Mouse (Mus musculus) CD8-positive naive resting alpha-beta T cell, adult 2 months (primary cell): ENCODE data around the gene Il4ra.
A peak's percentile ranks its signal among the peaks of the same experiment; 100 is the strongest.

Experiments used
- DNase-seq, 2 experiments: peaks; one replicate each; pipeline ENCODE4 v3.0.0; 2022; ENCODE audit warnings: low read depth in 2 of 2, low spot score in 2 of 2

The Il4ra gene

DNA sequence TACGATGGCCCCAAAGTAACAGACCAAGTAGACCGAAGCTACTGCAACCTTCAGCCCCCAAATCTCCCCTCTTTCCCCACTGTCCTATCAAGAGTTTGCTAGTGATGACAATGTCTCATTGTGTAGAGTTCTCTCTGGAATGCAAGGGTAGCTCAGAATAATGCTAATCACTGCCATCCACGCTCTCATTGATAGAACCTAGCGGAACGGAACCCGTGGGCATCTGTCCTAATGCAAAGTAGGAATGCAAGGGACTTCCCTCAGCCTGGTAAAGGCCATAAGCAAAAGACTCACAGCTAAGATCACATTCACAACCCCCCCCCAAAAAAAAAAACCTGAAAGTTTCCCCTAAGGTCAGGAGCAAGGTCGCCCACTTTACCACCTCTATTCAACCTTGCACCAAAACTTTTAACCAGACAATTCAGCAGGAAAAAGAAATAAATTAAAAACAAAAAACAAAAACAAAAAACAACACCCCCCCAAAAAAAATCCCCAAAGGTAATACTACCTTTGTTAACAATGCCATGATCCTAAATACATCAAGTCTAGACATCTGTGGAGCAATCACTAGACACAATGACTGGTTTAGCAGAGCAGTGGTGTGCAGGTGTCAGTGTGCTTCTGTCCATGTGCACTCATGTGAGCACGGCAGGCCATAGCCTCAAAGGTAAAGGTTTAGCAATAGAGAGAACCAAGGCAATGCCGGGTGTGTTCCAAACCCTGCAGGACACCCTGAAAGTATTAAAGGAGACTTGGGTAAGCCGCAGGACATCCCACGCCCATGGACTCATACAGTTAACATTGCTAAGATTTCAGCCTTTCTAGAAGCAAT is 45.8 kb downstream of the Il4ra start:
- DNase-seq = no peak

DNA sequence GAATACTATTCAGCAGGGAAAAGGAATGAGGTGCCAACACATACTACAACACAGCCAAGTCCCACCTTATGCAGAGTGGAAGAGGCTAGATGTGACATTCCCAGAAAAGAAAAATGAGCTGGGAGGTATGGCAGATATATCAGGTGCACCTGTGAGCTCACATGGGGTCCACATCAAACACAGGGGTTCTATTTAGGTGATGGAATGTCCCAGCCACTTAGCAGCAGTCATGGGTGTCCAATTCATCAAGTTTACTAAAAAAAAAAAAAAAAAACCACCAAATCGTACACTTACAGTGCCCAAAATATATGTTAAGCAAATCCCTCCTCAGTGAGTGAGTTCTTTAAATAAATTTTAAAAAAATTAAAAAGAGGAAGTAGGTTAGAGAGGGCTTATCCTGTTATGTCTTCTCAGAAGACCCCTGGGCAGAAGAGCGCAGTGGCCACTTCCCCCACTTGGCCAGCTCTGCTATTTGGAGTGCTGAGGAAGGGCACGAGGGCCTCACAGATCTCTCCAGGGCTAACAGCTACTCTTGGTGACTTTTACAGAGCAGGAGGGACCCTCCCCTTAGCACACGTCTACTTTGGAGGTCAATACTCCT is 47.6 kb downstream of the Il4ra start:
- DNase-seq = no peak

DNA sequence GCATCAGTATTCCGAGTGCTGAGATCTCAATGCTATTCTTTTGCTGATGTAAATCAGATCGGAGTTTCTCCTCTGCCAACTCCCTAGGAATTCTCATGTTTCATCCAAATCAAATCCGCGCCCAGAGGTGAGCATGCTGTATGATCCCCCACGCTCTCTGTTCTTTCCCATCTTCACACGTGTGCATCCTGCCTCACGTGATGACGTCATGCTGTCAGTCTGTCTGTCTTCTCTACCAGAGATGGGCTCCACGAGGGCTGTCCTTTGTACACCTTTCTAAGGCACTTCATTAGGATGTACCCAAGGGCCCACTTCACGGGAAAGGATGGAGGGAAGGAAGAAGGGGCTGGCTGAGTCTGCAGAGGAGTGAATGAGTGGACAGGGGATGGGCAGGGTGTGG is 48.2 kb downstream of the Il4ra start:
- no peak for DNase-seq

DNA sequence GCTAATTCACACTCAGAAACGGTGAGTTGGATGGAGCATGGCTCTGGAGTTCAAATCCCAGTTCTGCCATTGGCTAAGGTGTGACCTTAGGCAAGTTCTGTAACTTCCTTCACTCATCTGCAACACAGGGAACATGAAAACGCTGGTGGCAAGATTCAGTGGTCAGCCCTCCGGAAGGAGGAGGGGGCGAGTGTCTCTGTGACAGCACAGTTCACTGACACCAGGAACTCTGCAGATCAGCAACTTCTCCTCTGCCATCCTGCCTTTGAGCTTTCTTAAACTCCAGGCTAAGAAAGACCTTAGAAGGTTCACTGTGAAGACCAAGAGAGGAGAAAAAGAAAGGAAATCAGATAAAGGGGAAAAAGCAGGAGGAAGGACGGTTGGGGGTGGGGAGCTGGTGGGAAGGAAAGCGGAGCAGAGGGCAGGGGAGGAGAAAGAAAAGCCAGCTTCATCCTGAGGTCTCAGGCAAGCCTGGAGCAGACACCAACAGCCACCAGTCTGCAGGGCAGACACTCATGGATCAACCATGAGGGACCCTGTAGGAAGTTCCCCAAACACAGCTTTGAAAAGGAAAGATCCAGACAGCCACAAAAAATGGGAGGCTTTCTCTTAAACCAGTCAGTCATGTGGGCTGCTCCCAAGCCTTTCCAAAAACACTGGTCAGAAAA is 48.8 kb downstream of the Il4ra start:
- DNase-seq = no peak

DNA sequence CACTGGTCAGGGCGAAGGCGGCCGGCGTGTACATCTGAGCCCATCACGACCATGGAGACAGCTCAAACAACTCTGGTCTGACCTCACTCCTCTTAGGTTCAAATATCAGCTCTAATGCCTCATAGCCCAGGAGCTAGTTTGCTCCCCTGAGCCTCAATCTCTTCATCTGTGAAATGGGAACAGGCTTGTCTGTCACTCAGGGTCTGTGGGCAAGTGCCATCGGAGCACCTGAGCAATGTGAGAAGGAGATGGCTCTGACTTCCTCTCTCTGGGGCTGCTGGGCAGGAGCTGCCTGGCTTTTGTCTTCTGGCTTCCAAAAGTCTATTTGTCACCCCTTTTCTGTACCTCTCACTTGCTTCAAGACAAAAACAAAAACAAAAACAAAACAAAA is 49.4 kb downstream of the Il4ra start:
- DNase-seq = no peak

DNA sequence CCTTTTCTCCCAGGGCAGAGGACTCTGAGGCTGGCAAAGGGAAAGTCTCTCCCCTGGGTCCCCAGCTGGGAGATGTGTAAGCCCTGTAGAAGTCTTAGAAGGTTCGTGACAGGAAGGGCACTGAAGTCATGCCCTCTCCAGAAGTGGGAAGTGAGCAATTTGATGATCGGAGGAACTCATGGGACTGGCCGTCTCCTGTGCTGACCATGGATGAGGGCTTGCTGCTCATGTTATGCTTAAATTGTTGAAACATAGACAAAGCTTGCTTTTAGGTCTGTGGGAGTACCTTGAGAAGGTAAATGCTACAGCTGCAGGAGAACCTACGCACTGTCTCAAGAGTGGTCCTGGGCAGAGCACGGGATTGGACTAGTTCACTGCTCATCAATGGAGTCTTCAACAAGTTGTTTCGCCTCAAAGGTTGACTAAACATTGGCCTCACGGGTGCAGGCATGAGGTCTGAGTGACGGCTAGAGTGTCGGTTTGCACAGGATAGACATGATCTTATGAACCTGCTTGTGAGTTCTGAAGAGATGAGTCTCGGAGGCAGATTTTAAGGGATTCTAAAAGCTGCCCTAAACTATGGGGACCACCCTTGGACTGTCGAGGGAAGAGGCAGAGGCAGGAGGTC is 50.0 kb downstream of the Il4ra start:
- no peak for DNase-seq

DNA sequence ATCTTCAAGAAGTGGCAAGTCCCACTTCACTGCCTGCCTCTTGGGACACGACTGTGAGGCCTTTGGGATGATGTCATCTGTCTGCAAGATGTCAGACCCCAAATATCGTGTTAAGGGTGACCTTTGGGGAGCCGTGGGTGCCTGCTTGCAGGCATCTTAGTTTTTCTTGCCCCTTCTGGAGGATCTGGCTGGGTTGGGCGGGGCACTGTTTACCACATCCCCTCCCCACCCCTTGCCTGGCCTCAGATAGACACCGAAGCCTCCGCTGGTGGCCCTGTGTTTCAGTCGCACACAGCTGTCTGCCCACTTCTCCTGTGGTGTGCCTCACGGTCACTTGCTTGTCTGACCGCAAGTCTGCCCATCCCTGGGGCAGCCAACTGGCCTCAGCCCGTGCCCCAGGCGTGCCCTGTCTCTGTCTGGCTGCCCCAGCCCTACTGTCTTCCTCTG is 51.3 kb downstream of the Il4ra start, which contains the start of gene Il21r:
Il21r (plus strand) TSS at position 245 of the 447 bp plus-strand sequence.
- DNase-seq = peak; percentile 50 to 69

DNA sequence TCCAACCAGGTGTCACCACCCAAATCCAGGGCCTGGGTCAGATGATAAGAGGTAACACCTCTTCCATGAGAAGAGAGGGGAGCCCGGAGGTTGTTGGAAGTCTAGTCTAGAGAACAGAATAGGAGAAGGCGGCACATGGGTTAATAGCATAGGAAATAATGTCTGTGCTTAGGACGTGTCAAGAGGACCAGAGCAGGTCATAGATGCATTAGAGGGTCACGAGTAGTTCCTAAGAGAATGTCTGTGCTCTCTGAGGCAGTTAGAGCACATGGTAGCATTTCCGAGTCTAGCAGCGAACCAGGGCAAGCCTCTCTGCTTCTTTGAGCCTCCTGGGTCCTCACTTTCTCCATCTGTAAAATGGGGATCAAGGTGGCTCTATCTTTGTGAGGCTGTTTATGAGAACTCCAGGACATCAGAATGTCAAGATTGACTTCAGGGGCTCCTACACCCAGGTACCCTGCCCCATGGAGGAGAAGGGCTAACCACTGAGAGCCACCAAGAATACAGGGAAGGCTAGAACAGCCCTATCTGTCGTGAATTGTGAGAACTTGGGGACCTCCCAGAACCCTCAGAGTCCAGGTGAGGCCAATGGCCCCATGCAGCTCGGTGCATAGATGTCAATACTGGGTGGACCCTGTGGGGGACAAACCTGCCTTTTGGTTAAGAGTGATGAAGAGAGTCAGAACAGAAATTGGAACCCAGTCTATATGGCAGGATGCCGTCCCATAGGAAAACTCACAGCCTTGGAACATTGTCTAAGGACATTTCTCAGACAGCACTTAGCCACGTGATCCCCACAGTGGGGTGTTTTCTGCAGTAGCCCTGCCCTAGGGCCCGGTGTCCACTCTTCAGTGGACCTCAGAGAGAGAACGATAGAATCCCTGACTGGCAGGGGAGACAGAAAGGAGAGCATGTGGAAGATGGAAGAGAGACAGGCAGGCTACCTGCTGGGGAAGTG is 52.7 kb downstream of the Il4ra start:
- DNase-seq = no peak

DNA sequence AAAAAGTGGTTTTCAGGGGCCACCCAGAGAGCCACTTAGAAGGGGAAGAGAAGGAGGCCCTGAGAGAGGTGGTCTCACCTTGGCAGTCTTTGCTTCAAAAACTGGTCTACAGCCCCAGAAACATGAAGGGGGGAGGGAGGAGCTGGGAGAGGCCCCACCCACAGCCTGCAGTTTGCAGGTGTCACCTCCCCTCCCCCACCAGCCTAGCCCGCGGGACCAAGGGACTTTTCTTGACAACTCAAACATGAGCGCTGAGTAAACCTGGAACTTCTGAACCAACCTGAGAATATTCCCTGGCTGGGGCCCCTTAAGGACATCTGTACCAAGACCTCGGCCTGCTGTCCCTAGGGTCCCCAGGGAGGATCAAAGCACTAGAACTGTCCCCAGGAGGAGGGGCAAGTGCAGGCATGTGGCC is 53.8 kb downstream of the Il4ra start:
- peak; percentile 43 to 58 for DNase-seq

DNA sequence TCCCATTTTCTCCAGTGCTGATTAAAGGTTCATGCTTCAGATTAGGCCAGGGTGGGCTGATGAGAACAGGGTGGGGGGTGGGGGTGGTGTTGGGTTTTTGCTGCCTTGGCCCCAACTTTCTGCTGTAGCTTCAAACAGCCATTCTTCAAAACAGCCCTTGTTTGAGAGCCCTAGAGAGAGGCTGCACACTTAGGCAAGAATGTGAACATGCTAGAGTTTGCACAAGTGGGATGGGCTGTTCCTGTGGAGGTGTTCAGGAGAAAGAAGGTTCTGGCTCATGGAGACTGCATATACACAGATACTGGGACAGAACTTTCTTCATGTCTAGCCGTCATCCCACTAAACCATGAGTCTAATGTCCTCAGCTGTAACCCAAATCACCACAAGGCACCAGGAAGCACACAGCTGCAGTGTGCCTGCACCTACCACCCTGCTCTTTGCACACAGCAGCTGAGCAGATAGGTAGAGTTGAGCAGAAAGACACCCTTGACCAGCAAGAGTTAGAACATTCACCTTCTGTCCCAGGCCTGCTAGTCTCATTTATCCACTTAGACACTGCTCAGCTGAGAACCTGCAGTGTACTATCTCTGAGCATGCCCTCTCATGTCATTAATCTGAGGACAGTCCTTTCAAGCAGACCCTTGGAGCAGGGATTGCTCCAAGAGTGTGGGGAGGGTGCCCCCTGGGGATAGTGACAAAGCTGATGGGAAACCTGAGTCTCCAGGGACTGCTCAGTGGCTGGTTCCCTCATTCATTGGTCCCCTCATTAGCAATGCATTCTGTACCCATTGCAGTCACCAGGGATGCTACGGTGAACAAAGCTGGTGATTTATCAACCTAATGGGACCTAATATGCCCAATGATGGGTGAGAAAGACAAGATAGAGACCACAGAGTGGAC is 54.6 kb downstream of the Il4ra start:
- no peak for DNase-seq

DNA sequence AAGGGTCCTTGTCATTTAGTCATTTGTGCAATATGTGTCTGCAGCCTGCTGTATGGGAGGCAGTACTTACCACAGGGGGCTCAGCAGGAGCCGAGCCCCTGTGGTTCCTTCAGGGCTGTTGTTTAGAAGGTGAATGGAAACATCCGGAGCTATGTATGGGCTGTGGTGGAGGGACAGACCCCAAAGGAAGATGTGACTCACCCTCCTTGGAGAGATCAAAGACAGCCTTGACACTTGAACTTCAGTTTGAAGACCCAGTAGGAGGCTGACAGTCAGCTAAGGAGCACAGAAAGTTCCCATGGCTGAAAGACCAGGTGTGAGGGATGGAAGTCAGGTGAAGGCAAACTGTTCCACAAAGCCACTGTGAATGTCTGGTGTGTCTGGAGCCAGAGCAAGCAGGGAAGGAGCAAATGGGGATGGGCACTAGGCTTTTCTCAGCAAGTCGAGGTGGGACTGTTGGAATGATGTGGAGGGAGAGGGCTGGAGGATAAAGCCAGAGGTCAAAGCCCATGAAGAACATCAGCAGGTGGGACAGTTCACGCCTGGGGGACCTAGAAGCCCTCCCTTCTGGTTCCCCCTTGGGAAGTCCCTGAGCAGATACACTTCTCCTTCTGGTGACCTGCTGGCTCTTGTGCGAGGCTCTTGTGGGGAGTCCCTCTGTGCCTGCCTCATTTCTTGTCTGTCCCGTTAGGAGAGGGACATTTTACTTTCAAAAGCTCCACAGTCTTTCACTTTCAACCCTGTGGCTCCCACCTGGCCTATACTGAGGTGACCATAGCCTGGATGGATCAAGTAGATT is 55.7 kb downstream of the Il4ra start:
- peak; percentile 66 to 73 for DNase-seq

DNA sequence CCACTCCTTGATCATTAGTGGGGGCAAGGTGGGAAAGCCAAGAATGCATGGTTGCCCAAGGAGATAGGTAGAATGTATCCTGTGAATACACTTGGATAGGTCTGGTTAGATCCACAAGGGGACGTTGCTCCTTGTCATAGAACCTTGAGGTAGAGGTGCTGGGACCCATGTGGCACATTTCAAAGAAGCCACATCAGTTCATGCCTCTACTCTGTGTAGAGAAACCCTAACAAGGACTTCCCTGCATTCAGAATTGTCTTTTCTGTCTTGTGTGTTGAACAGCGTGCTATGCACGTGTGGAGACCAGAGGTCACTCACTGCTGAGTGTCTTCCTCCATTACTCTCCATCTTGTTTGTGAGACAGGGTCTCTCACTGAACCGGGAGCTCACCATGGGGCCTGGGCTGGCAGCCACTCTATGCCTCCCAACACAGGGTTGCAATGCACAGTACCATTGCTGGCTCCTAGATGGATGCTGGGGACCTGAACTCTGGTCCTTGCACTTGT is 56.3 kb downstream of the Il4ra start:
- DNase-seq = no peak

DNA sequence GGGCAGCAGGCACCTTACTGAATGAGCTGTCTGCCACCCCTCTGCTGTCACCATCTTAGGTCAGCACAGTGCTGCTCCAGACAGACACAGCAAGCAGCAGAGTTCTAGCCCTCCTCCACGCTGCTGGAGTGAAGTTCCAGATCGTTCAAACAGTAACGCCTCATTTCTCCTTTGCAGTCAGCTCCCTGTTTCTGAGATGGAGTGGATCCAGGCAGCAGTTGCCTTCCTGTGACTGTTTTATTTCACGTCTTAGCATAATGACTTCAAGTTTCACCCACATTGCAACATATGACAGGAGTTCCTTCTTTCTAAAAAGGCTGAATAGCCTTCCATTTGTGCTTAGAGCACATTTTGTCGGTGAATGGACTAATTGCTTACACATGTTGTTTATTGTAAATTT is 61.7 kb downstream of the Il4ra start:
- DNase-seq = no peak

DNA sequence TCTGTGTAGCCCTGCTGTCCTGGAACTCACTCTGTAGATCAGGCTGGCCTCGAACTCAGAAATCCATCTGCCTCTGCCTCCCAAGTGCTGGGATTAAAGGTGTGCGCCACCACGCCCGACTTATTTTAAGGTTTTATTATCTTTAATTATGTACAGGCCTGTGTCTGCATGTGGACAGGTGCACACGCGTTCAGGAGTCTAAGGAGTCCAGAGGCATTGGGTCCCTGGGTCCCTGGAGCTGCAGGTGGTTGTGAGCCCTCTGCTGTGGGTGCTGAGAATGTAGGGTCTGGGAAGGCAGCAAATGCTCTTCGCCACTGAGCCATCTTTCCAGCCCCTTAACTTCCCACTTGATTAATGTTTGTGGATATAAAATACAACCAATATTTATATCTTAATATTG is 63.5 kb downstream of the Il4ra start:
- no peak for DNase-seq

DNA sequence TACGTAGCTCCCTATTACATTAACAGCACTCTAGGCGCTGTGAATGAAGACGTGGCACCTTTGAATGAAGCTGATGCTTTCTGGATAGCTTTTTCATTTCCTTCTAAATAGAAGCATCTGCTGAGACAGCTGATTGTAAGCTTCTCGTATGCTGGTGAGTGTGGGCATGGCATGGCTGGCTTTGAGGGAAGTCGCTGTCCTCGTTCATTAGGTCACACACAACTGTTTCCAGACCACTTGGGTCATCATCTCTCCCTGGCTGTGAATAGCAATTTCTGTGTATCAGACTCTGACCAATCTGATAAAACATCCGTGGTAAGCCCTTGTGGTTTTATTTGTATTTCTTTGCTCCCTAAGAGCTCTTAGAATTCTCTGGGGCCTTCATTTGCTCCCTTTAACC is 66.1 kb downstream of the Il4ra start:
- no peak for DNase-seq

DNA sequence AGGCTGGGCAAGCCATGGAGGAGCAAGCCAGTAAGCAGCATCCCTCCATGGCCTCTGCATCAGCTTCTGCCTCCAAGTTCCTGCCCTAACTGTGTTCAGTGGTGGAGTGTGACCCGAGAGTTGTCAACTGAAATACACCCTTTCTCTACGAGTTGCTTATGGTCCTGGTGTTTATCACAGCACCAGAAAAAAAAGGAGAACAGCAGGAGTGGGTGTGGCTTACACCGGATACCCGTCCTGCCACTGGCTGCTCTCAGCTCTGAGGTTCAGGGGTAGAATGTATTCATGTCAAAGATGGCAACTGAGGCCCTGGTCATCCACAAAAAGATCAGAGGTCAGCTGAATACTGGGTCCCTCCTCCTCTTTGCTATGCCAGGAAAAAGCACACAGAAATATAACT is 68.2 kb downstream of the Il4ra start:
- no peak for DNase-seq

DNA sequence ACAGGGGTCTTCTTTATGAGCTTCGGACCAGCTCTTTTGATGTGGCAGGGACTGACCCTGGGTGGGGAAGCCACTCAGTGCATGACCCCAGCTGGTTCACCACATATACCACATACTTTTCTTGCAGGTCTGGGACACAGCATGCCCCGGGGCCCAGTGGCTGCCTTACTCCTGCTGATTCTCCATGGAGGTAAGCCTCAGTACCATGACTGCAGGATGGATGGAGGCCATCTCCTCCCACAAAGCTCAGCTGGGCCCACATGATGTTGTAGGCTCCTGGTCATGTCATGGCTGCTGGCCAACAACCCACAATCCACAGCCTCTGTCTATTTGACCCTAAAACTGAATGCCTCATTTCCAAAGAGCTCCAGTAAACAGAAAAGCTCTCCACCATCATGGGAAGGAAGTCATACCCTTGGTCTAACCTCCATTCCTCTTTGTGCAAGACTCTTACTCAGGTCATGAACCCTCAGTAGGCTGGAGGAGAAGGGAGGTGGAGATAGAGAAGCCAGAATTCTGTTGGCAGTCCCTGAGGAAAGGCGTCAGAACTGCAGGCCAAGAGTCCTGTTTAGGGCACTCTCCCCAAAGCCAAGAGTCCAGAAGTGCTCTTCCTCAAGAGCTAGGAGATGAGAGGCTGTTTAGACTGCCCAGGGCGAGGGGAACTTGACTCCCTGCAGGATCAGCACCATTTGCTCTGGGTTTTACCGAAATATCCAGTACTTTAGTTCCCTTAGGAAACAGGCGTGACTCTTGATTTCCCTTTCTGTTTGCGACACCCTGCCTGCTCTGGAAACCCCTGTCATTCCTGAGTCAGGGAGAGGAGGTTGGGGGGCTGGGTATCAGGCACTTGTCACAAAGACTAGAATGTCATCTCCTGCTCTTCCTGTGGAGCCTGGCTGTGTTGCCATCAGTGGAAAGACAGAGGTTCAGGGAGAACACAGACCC is 71.1 kb downstream of the Il4ra start:
- no peak for DNase-seq
